Mouse (Mus musculus) CH12.LX (cell line): Measurements from ENCODE around the gene Ppp1r3c. TPM values are rescaled to one million over a fixed set of nuclear protein-coding genes. Genes with fewer than 3 reads are reported as not detected.

ENCODE experiments used
- DNase-seq: peaks from one replicate; pipeline ENCODE4 v3.0.0-alpha.2; 2013; ENCODE audit errors: extremely low read depth
- H3K27ac ChIP-seq: 2 replicates; pipeline ENCODE4 v1.5.1; 2012; ENCODE audit warnings: low read depth, mild to moderate bottlenecking, control low read depth, moderate library complexity; ENCODE audit not compliant: insufficient read depth
- H3K27me3 ChIP-seq: replicated peaks from 2 replicates; pipeline ENCODE3; 2012; ENCODE audit warnings: inconsistent platforms
- H3K36me3 ChIP-seq, 2 experiments: replicated peaks in 1 of 2; 2 replicates each; pipeline versions ENCODE3 to v1.6.1; 2012; ENCODE audit warnings: inconsistent platforms in 1 of 2, low read length in 1 of 2, mild to moderate bottlenecking in 1 of 2, mixed read lengths in 1 of 2, moderate library complexity in 1 of 2; ENCODE audit not compliant: control insufficient read depth in 1 of 2, insufficient read depth in 1 of 2
- H3K4me1 ChIP-seq, 2 experiments: 2 replicates each; pipeline ENCODE4 v1.6.1; 2012; ENCODE audit warnings: inconsistent platforms in 1 of 2, moderate library complexity in 1 of 2; ENCODE audit not compliant: insufficient read depth in 2 of 2, control insufficient read depth in 1 of 2
- H3K4me2 ChIP-seq: 2 replicates; pipeline ENCODE4 v1.6.1; 2012; ENCODE audit warnings: low read depth, mild to moderate bottlenecking, control low read depth; ENCODE audit not compliant: poor library complexity, insufficient read depth, severe bottlenecking
- H3K4me3 ChIP-seq, 3 experiments: fragments of 150-350 bp in 1 of 3; sonication (generic) in 1 of 3; replicated peaks in 1 of 3; 2 replicates each; pipeline versions ENCODE3 to v1.5.1; 2011 to 2012; ENCODE audit warnings: low read depth in 2 of 3, low read length in 2 of 3, mild to moderate bottlenecking in 2 of 3, moderate library complexity in 2 of 3, control low read depth in 1 of 3, improper control_type of control experiment in 1 of 3, inconsistent platforms in 1 of 3, mixed read lengths in 1 of 3; ENCODE audit not compliant: poor library complexity in 1 of 3
- H3K79me2 ChIP-seq: replicated peaks from 2 replicates; pipeline ENCODE4 v1.6.1; 2012; ENCODE audit warnings: mild to moderate bottlenecking, moderate library complexity; ENCODE audit not compliant: control insufficient read depth, poor library complexity, insufficient read depth, severe bottlenecking; ENCODE audit errors: extremely low read depth
- H3K9ac ChIP-seq: 2 replicates; pipeline ENCODE4 v1.6.1; 2012; ENCODE audit warnings: low read depth, mild to moderate bottlenecking, control low read depth, moderate library complexity; ENCODE audit not compliant: insufficient read depth
- H3K9me3 ChIP-seq: replicated peaks from 2 replicates; pipeline ENCODE3; 2012; ENCODE audit warnings: low read length, inconsistent platforms, mixed read lengths
- BHLHE40 ChIP-seq: IDR thresholded peaks from 2 replicates; pipeline ENCODE4 v1.6.1; 2011; ENCODE audit warnings: mild to moderate bottlenecking, low read depth, low read length, improper control_type of control experiment
- CHD1 ChIP-seq: IDR thresholded peaks from 2 replicates; pipeline ENCODE4 v1.6.1; 2012; ENCODE audit warnings: low read depth, low read length, improper control_type of control experiment, inconsistent platforms
- CHD2 ChIP-seq: IDR thresholded peaks from 2 replicates; pipeline ENCODE4 v1.6.1; 2011; ENCODE audit warnings: low read length, improper control_type of control experiment
- ELF1 ChIP-seq: IDR thresholded peaks from 2 replicates; pipeline ENCODE4 v1.6.1; 2014; ENCODE audit warnings: low read depth, mild to moderate bottlenecking, inconsistent platforms, low read length, improper control_type of control experiment
- EP300 ChIP-seq: IDR thresholded peaks from 2 replicates; pipeline ENCODE4 v1.6.1; 2011; ENCODE audit warnings: low read length, improper control_type of control experiment
- KAT2A ChIP-seq: IDR thresholded peaks from 2 replicates; pipeline ENCODE4 v1.6.1; 2012; ENCODE audit warnings: low read length, improper control_type of control experiment, inconsistent platforms; ENCODE audit not compliant: insufficient replicate concordance
- MAFK ChIP-seq: IDR thresholded peaks from 2 replicates; pipeline ENCODE4 v1.6.1; 2011; ENCODE audit warnings: low read length, improper control_type of control experiment; ENCODE audit not compliant: insufficient replicate concordance
- MAX ChIP-seq: IDR thresholded peaks from 2 replicates; pipeline ENCODE4 v1.6.1; 2011; ENCODE audit warnings: low read length, improper control_type of control experiment
- MAZ ChIP-seq: IDR thresholded peaks from 2 replicates; pipeline ENCODE4 v1.6.1; 2012; ENCODE audit warnings: low read depth, mild to moderate bottlenecking, inconsistent platforms, low read length, improper control_type of control experiment, moderate library complexity
- MEF2A ChIP-seq: IDR thresholded peaks from 2 replicates; pipeline ENCODE4 v1.6.1; 2014; ENCODE audit warnings: low read depth, mild to moderate bottlenecking, inconsistent platforms, low read length, improper control_type of control experiment, borderline replicate concordance
- PAX5 ChIP-seq: IDR thresholded peaks from 2 replicates; pipeline ENCODE4 v1.6.1; 2012; ENCODE audit warnings: low read length, inconsistent platforms, mixed read lengths
- POLR2AphosphoS2 ChIP-seq: IDR thresholded peaks from 2 replicates; pipeline ENCODE4 v1.6.1; 2011; ENCODE audit warnings: low read depth, low read length, improper control_type of control experiment
- RAD21 ChIP-seq: IDR thresholded peaks from 2 replicates; pipeline ENCODE4 v1.6.1; 2011; ENCODE audit warnings: low read depth, mild to moderate bottlenecking, low read length, improper control_type of control experiment, moderate library complexity
- SMC3 ChIP-seq: IDR thresholded peaks from 2 replicates; pipeline ENCODE4 v1.6.1; 2011; ENCODE audit warnings: low read depth, low read length, improper control_type of control experiment
- TCF12 ChIP-seq: IDR thresholded peaks from 2 replicates; pipeline ENCODE4 v1.6.1; 2014; ENCODE audit warnings: low read depth, mild to moderate bottlenecking, inconsistent platforms, low read length, improper control_type of control experiment
- USF1 ChIP-seq: IDR thresholded peaks from 2 replicates; pipeline ENCODE4 v1.6.1; 2014; ENCODE audit warnings: low read depth, mild to moderate bottlenecking, inconsistent platforms, low read length, improper control_type of control experiment
- USF2 ChIP-seq: conservative IDR thresholded peaks from 2 replicates; pipeline ENCODE4 v1.6.1; 2011; ENCODE audit warnings: low read depth, low read length, improper control_type of control experiment
- ZKSCAN1 ChIP-seq: IDR thresholded peaks from 2 replicates; pipeline ENCODE4 v1.6.1; 2012; ENCODE audit warnings: low read depth, inconsistent platforms, low read length, improper control_type of control experiment, borderline replicate concordance
- ZMIZ1 ChIP-seq: IDR thresholded peaks from 2 replicates; pipeline ENCODE4 v1.6.1; 2012; ENCODE audit warnings: low read depth, mild to moderate bottlenecking, inconsistent platforms, low read length, improper control_type of control experiment
- dilution Hi-C: fragments of 300-500 bp; cut with MboI; formaldehyde crosslinking; loops from 2 replicates; pipeline ENCODE4 v1.14.3; 2020; ENCODE audit warnings: low sequenced_read_pairs; ENCODE audit not compliant: extremely low pct_unique_long_range_greater_than_20kb, extremely low pct_ligation_motif_present
- in situ Hi-C: fragments of 300-500 bp; cut with MboI; formaldehyde crosslinking; loops from 3 replicates; pipeline ENCODE4 v1.14.3; 2019; ENCODE audit warnings: low sequenced_read_pairs, low pct_ligation_motif_present, low pct_unique_long_range_greater_than_20kb, mixed read lengths
- polyA plus RNA-seq: library from polyadenylated mRNA; unstranded; fragments of >175 nt; gene quantifications from 2 replicates; pipeline ENCODE4 v1.2.1, GENCODE M21; 2012; ENCODE audit warnings: low read depth; ENCODE audit not compliant: insufficient read length
- total RNA-seq, 2 experiments: library from RNA; depleted of rRNA; stranded (reverse); fragments of 300-350 nt in 1 of 2; fragments of >200 nt in 1 of 2; gene quantifications; 2 replicates each; pipeline ENCODE4 v1.2.3; 2012 to 2014

The Ppp1r3c gene
- total RNA-seq (2012; rRNA removed) (not detected in 2 replicates), total RNA-seq (2014; rRNA removed) (not detected in 2 replicates), polyA plus RNA-seq (not detected in 2 replicates)

GRCm38 (mm10) chr19:36736537-36736936 lies at the start of gene Ppp1r3c:
Gene Ppp1r3c, minus strand, starts transcription at chr19:36736653.
- no peaks in the 10 kb centered on the region for H3K9me3 ChIP-seq
- H3K4me3 ChIP-seq, result no peak within 1 kb of the TSS
- no peaks in the 10 kb centered on the region for H3K79me2 ChIP-seq
- in situ Hi-C loops, result no loop called here
- no peaks in the 10 kb centered on the region for H3K27me3 ChIP-seq
- no peak within 1 kb of the TSS for H3K9ac ChIP-seq
- no peak for DNase-seq
- no peak within 1 kb of the TSS for H3K27ac ChIP-seq
- H3K4me1 ChIP-seq, result peaks cover 0 to 6% of the 10 kb centered on the region in 2 experiments; a peak in 1 of 4 replicates
- TF ChIP-seq BHLHE40 (0 out of 2 replicates have a peak, but pooled peaks have one; percentile 5), POLR2AphosphoS2 (no peak)
- H3K4me2 ChIP-seq, result no peak within 1 kb of the TSS
- dilution Hi-C loops, result no loop called here
- no peaks in the 10 kb centered on the region for H3K36me3 ChIP-seq

GRCm38 (mm10) chr19:36783179-36783578 lies 46.7 kb upstream of the Ppp1r3c start:
- no peak overlapping the region for H3K9ac ChIP-seq
- no peak for TF ChIP-seq ELF1
- no peak for TF ChIP-seq POLR2AphosphoS2
- no peak for TF ChIP-seq KAT2A
- TF ChIP-seq MEF2A, result no peak
- TF ChIP-seq CHD1, result no peak
- TF ChIP-seq MAFK, result no peak
- TF ChIP-seq PAX5, result no peak
- TF ChIP-seq ZKSCAN1, result no peak
- TF ChIP-seq MAZ, result no peak
- TF ChIP-seq USF2, result no peak
- TF ChIP-seq RAD21, result no peak
- TF ChIP-seq SMC3, result no peak
- no peak for TF ChIP-seq USF1
- TF ChIP-seq CHD2, result no peak
- TF ChIP-seq MAX, result no peak
- TF ChIP-seq EP300, result no peak
- TF ChIP-seq TCF12, result no peak
- TF ChIP-seq ZMIZ1, result no peak
- H3K4me1 ChIP-seq, result peaks cover 0 to 4% of the 10 kb centered on the region in 2 experiments; a peak in 2 of 4 replicates
- no peaks in the 10 kb centered on the region for H3K27me3 ChIP-seq
- in situ Hi-C loops, result no loop called here
- no peak for DNase-seq
- no peak overlapping the region for H3K27ac ChIP-seq
- H3K9me3 ChIP-seq, result no peaks in the 10 kb centered on the region
- H3K36me3 ChIP-seq, result no peaks in the 10 kb centered on the region
- no peak overlapping the region for H3K4me2 ChIP-seq
- H3K4me3 ChIP-seq, result no peak overlapping the region
- dilution Hi-C loops, result no loop called here
- no peaks in the 10 kb centered on the region for H3K79me2 ChIP-seq
